Mouse (Mus musculus) brain, embryonic 14.5 days (tissue): ENCODE measurements at regions not wholly inside any gene's neighbourhood (a gene's known extent, or its start where the extent isn't known, plus 50 kb on each side); places are given as distances from the start of the nearest gene placed in this dataset.

Experiments used
- CTCF ChIP-seq: fragments of 200-500 bp; IDR thresholded peaks from 2 replicates; pipeline ENCODE4 v1.5.1; 2012; ENCODE audit warnings: inconsistent platforms, mild to moderate bottlenecking, moderate library complexity, borderline replicate concordance; ENCODE audit not compliant: insufficient read depth, insufficient read length; ENCODE audit errors: extremely low read depth
- POLR2A ChIP-seq: fragments of 200-500 bp; IDR thresholded peaks from 2 replicates; pipeline ENCODE4 v1.6.1; 2012; ENCODE audit warnings: mild to moderate bottlenecking, inconsistent platforms, borderline replicate concordance; ENCODE audit not compliant: poor library complexity, insufficient read depth, insufficient read length, severe bottlenecking; ENCODE audit errors: extremely low read depth

- no peak for TF ChIP-seq CTCF
- TF ChIP-seq POLR2A: no peak
Observed at GRCm38 (mm10) chr2:179095981-179096380, 346.2 kb upstream of the Cdh4 start.
